Mouse (Mus musculus) cerebellum, postnatal 10 days (tissue): ENCODE data around the gene Eri3.

Experiments
- DNase-seq, 2 experiments: peaks; one replicate each; pipeline ENCODE4 v3.0.0; 2021; ENCODE audit warnings: mixed read lengths in 2 of 2

Eri3 gene

DNA sequence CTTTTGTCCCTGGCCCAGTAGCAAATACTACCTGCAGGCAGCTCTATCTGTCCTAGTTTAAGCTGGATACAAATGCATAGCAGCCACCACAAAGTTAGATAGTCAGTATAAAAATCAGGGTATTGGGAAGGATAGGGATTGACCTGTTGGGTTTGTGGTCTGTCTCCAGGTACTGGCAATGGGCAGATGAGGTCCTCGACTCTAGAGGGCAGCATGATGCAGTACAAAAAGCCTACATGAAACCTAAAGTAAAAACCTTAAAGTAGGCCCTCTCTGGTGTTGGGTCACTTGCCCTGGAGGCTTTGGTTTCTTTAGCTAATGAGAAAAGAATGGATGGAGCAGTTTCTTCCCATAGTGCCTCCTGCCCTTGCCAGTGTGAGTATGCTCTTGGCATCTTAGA lies 78.3 kb downstream of the Eri3 start:
- no peak for DNase-seq

DNA sequence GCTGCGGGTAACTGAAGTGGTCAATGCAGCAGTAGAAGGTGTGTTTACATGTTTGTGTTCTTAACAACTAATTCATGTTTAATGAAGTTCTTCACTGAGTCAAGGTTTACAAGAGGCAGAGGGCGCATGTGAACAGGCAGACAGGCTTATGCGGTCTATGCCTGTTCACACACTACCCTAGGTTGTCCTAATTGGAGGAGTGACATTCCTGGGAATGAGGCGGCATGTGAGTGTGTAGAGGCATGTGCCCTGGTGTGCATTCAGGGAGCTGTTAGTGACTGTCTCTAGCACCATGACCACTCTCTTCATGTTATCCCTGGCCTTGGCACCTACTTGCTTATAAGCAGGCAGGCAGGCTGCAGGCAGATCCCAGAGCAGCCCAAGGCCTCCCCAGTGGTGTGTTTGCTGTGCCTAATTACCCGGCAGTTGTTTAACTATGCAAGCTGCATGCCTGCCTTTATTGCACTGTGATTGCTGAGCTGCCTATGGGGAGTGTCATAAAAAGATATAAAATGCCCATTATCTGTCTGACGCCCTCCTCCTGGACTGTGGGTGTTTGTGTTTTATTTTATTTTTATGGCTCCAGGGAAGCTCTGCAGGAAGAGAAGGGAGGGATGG lies 80.0 kb downstream of the Eri3 start:
- no peak for DNase-seq

DNA sequence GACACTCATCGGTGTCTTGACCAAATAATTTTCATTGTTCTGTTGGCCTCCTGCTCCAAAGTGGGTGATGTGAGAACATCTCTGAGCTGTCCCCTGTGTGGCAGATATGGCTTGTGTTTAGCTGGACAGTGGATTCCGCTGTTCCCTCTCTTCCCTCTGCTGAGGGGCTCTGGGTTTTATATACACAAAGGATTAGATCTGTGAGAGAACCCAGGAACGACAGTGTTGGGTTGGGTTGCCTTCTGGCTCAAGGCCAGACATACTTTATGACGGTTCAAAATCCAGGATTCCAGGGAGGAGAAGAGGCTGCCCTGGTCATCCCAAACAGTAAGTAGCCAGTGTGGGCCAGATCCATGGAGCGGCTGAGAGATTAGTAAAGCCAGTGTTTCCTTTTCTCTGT lies 83.4 kb downstream of the Eri3 start:
- no peak for DNase-seq

DNA sequence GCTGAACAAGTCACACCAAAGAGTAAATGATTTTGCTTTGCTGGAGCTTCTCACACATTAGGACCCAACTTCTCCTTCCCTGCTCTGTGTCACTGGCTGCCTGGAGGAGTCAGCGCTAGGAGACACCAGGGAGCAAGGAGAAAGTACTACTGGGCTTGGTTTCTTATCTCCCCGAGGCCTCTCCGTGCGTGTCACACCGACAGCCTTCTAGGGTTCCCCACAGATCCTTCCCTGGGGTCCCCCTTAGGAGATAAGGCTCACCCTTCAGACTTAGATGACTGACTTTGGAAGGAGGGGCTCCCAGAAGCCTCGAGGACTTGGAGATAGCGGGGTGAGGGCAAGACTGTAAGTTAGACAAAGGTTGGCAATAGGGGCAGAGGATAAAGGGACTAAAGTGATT lies 84.5 kb downstream of the Eri3 start:
- no peak for DNase-seq

DNA sequence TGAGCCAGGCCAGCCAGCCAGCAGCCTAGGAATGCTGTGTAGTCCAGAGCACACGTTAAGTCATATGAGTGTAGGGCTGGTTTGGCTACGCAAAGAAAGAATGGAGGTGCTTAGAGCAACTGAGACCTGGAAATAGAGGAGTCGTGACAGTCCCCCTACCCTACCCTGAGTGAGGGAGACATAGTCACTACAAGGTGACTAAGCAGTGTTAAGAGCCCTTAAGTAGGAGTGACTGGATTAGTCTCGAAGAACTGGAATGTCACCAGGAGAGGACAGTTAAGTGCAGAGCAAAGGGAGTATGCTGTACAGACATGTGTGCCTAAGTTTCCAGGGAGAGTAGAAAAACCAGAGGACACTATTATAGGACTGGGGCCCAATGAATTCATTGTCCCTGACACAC lies 86.0 kb downstream of the Eri3 start:
- no peak for DNase-seq

DNA sequence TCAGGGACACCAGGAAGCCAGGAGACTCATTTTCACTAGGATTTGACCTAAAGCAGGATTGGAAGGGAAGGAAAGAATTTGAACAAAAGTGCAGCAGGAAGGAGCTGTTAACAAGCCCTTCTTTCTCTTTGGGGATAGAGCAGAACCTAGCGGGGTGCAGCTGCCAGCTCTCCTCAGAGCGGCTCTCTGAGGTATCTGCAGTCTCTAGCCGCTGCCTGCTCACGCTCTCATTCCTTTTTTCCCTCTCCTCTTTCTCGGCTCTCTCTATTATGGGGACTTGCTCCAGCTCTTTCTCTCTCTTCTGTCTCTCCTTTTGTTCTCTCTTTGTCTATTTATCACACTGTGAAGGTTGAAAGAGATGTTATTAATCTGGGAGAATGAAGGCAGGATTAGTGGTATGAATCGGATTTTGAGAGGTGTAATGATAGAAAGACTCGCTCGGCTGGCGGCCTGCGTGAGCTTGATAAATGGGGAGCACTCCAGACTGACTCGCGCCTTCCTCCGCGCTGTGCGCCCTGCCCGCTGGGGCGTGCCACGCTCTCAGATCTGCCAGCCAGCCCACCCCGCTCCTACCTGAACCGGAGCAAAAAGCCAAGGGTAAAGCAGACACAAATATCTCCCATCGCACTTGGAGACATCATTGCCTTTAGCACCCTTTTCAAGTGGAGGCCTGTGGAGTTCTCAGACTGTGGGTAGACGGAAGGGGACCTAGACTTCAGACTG lies 86.9 kb downstream of the Eri3 start:
- DNase-seq, result no peak

DNA sequence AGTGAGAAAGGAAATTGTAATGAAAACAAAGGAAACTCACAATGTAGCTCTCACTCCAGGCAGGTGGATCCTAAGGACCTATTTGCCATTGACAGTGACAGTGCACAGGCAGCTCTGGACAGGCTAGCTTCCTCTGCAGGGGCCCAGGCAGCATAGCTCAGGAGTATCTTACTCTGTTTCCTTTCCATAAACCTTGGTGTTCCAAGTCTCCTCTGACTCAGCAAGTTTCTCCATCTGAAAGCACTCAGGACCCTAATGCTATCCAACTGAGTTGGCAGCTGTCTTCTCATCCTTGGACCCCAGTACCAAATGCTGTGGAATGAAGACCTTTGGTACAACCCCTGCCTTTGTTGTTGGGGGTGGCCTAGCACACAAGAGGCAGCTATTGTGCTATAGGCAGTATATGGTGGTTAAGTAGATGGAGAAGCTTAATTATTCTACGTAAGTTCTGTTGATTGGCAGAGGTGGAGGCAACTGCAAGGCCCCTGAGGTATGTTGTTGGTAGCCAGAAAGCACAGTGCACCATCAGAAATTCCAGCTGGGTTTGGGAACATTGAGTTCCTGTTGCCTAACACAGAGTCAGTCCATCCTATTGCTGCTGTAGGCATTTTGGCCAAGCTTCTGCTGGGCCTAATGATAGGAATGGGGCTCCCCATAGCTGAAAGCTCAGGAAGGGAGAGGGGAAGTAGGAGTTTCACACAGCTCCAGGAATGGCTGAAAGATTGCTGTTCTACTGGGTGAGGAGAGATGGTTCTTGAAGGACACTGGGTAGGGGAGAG lies 90.9 kb downstream of the Eri3 start:
- no peak for DNase-seq

DNA sequence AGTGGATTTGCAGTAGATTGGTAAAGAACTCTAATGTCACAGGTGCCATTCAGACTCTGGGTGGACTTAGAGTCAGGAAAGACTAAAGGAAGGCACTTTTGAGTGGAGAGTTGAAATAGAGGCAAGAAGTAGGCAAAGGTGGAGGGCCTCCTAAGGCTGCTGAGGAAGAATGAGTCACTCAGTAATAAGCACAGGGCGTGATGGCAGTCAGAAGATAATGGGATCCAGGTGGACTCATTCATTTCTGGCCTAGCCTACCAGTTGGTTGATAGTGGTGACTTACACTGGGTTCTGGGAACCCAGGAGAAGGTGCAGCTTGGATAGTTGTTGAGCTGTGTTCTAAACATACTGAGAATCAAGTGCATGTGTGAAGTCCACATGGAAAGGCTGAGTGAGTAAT lies 91.6 kb downstream of the Eri3 start:
- no peak for DNase-seq

DNA sequence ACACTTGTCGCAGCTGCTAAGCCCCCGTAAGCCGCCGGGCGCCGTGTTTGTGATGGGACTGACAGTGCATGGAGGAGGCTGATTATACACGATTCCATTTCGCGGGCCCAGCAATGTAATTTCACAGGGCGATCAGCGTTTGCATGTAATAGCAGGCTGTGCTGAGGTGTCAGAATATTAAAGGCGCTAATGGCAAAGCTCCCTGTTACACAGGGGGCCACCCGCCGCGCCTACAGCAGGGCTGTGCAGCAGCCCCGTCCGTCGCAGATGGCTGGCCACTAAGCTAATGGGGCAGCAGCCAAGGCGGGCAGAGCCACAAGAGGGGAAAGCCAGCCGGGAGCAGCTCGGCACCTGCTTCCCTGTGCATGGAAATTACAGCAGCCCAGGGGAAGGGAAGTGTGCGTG lies 94.9 kb downstream of the Eri3 start:
- peak; percentile 91 to 95 for DNase-seq

DNA sequence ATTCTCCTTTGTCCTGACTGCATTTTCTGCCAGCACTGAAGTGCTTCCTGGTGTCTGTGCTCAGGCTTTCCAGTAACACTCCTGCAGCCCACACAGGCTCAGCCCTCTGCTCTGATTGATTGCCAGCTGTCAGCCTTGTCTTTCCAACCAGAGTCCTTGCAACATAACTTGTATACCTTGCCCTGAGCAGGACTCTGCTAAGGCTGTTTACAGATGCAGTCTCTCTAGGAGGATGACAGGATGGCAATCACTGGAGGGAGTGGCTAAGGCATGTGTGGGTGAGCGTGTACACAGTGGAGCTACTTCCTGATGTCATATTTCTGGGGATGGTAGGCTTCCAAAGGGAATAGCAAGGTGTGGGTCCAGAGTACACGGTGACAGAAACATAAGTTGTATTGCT lies 95.7 kb downstream of the Eri3 start:
- DNase-seq, result peak; percentile 41 to 54

DNA sequence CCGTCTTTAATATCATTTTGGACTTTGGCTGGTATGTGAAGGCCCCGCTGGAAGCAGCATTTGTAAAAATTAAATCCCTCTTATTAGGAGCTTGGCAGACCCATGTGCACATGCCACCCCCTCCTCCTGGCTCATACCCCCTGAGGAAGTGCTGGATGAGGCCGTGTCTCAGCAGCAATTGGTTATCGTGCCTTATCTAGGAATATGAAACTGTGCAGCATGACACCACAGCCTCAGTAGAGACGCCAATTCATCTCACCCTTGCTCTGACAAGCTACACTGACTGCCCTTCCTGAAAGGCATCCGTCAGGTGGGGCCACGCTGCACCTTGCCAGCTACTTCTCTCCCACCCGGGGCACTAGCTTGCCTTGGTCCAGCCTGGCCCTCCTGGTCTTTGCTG lies 96.3 kb downstream of the Eri3 start:
- DNase-seq, result peak; percentile 45 to 72

DNA sequence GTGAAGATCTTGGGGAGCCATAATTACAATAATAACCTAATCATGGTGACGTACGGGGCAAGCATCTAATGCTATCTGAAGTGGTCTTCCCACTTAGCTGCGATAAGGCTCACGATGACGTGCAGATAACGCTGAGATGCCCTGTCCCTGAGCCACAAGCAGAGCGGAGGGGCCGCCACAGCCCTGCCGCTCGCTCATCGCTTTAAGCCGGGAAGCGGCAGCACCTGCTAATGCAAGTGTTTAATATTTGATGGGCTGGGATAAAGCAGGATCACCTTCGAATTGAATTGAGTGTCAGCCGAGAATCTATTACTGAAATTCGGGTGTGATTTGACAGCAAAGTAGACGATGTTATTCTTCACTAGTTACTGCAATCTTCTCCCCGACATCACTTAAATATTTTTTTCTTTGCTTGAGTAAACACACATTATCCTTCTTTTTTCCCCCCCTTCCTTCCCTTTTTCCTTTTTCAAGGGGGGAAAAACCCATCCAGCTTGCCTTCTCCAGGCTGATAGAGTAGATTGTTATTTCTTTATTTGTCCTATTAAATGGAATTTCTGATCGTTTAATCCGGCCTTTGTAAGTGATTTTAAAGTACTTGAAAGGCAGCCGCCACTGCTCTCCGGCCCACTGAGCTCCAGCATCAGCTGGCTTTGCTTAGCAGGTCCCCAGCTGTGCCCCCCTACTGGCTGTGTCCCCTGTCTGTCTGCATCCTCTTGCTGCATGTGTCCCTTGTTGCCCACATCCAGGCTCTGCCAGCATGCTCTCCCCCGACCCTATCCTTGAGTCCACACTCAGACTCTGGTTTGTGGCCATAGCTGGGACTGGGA lies 97.0 kb downstream of the Eri3 start:
- DNase-seq, result peak; percentile 37 to 40

DNA sequence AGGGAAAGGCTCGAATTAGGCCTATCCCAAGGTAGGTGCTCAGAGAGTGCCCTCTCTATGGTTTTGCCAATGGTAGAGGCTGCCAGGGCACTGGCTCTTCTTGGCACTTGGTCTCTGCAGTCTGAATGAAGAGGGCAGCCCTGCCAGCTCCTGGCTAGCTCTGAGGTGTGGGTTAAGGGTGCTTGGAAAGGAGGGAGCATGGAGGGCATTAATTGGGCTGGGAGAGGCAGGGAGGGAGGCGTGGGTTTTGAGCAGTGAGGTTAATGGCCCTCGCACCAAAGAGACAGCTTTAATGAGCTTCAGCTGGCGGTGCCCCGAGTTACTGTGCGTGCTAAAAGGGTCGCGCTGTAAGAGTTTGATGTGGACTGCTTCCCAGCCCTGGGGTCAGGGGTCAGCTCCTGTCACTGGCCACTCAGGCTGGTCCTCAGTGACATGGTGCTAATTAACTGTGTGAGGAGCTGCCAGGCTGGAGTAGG lies 101.5 kb downstream of the Eri3 start:
- DNase-seq, result peak; percentile 67 to 82

DNA sequence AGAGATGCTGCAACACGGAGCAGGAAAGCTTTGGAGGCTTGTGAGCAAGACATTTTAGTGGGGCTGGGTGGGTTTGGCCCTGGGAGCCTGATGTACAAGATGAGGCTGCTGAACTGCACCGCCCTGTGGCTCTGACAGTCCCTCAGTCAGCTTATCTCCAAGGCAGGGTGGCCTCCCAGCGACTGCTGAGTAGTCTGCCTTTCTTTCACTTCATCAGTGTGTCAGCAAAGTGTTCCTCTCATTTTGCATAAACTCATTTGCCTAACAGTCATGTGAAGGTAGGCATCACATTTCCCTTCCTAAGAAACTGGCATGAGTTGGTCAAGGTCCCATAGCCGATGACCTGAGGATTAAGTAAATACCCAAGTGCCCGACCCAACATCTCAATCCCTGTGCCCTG lies 102.6 kb downstream of the Eri3 start:
- DNase-seq, result no peak

DNA sequence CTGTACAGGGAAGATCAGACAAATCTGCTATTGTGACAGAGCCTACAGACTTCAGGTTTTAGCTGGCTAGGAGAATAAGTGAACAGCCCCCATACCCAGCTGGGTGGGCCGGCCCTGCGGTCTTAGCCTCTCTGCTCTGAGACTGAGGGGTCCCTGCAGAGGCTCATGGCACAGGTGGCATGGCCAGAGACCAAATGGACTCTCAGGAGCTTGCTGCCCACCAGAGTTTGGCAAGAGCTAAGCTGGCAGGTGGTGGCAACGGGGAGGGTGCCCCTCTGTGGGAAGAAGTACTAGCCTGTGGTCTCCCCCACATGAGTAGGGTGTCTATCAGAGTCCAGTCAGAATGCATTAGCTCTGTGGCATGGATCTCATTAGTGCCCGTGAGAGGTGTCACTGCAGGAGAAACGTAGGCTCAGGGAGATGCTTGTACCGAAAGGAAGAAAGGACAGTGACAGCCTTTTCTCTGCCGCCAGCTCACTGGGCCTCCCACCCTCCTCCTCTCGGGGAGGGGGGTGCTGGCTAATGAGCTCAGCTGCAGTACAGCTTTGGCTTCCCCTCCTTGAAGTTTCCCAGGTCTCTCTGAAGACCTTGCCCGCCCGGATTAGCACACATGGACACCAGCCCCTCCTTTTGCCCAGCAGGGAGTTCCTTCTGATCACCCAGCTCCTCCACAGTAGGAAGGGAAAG lies 104.0 kb downstream of the Eri3 start:
- peak; percentile 60 to 76 for DNase-seq

DNA sequence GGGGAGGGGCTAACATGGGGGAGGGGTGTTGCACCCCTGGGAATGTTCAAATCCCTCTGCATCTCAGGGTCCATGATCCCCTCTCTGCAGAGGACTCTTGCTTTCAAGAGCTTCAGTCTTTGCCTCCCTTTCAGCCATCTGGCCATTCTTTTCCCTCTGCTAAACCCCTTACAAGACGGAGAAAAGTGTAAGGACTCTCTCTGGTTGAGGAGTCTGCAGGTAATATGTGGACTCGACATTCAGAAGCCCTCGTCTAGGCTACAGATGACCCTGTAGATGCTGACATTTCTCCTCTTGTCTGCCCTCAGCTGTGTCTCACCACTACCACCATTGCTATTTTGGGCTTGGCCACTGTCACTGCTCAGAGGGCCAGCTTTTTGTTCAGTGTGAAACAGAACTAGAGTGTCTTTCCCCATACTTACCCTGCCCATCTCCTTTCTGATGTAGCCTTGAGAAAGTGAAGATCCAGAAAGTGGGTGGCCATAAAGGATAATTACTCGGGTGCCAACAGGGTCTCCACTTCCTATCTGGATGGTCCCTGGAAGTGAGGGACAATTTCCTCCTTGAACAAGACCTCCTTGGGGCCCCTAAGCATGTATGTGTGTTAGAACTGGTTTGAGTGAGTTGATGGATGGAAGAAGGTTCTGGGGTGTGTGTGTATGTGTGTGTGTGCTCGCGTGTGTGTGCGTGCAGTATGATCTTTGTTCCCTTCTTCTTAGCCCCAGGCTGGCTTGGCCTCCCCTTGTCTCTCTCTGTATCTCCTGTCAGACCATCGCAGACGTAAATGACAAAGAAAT lies 104.7 kb downstream of the Eri3 start:
- DNase-seq, result no peak

DNA sequence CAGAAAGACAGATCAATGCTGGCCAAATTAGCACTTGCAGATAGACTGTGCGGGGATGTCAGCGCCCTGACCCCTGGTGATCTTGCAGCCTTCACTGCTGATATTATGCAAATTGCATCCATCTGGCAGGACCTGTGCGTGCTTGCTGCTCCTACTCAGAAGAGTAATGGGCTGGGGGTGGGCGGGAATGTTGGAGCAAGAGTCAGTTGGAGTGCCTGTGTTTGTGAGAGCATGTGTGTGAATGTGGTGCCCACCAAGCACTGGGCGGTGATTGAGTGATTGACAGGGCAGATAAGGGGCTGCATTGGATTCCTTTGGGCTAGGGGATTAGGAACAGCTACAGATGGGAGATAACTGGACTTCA lies 105.3 kb downstream of the Eri3 start:
- no peak for DNase-seq

DNA sequence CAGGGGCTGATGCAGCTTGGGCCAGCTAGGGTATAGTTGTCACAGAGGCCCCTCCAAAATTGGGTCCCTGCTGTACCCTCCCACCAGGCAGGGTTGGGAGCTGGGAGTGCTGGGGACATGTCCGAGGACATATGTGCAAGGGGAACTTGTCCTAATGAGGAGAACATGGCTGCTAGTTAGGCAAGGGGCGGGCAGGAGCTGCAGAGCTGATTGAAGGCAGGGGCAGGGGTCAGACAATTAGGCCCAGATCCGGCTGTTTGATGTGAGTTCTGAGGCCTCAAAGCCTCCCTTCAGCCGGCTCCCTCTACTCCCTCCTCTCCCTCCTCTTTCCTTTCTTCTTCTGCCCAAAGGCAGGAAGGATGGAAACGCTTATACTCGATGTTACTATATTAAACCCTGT lies 106.8 kb downstream of the Eri3 start:
- no peak for DNase-seq

DNA sequence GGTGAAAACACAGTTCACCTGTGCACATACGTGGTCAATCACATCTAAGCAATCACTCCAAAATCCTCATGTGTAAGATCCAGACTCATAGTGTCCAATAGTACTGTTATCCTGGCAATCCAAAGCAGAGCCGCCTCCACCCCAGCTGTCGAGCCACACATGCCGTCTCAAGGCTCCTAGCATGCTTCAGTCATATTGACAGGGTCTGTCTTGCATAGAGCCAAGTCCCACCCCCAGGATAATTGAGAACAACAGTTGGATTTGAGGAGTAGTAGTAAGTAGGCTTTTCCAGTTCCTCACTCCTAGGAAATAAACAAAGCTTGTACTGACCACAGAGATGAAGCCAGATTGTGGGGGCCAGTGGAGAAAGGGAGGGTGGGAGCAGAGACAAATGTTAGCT lies 107.5 kb downstream of the Eri3 start:
- peak in 1 of 2 experiments; percentile 42 for DNase-seq

DNA sequence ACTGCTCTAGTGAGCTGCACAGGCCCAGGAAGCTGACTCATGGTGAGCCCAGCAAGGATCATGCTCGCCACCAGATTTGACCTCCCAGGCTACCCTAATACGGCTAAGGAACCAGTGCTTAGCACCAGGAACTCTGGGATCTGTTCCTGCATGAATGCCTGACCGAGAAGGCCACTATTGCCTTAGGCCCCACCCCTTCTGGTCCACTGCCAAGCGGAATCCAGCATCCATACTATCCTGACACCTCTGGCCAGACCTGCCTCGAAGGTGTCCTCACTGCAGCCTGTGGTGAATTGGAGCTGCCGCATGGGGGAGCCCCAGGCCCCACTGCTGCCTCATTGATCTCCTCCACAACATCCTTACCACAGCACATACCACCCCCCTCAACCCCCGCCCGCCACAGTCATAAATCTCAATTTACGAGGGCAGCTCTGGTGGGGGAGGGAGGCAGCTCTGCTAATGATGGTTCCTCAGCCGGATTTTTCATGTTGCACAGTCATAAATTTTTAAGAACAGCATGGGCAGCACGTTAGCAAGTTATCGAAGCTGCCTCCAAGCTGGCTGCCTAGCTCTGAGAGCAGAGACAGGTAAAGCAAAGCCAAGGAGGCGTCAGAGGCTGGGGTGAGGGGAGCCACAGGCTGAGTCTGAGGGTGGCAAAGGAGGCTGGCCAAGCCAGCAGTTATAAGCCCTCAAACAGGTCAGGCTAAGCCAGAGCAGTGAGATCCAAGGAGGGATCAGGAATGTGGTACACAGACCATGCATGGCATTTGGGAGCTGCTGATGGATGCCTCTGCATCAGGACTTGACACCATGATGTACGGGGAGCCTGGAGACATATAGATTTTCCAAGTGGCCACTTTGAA lies 108.6 kb downstream of the Eri3 start:
- peak; percentile 46 to 49 for DNase-seq

DNA sequence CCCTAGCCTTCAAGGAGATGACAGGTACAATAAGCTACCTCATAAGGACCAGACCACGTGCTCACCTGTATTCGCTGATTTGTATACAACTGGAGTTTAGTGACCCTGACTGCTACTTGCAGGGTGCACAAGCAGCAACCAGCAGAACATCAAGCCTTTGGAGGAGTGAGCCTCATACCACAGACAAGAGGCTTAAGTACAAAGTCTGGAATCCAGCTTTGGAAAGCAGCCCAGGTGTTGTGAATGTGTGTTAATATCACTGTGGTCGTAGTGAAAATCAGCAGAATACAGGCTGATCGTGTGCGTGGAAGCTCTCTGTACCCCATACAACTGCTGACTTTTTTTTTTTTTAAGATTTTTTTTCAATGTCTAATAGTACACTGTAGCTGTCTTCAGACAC lies 109.8 kb downstream of the Eri3 start:
- DNase-seq, result no peak
